Mouse (Mus musculus) hindbrain, embryonic 11.5 days (tissue): ENCODE results near the gene Zbtb25. TPM values are rescaled to one million over a fixed set of nuclear protein-coding genes. Genes with fewer than 3 reads are reported as not detected.
A peak's percentile ranks its signal among the peaks of the same experiment; 100 is the strongest.

Experiments used
- ATAC-seq: fragments of 200-750 bp; cut with Nextera tagmentation; 2 replicates; pipeline ENCODE4 v1.8.0; 2017; ENCODE audit warnings: mild to moderate bottlenecking, moderate TSS enrichment, moderate library complexity; ENCODE audit not compliant: low FRiP score
- DNase-seq: peaks from one replicate; pipeline ENCODE4 v3.0.0-alpha.2; 2015; ENCODE audit warnings: low spot score
- H3K27ac ChIP-seq: fragments of 300-500 bp; sonication (generic); 2 replicates; pipeline ENCODE4 v1.5.1; 2014; ENCODE audit warnings: mild to moderate bottlenecking, low read depth, low read length
- H3K27me3 ChIP-seq: fragments of 300-500 bp; sonication (generic); 2 replicates; pipeline ENCODE4 v1.6.1; 2014; ENCODE audit warnings: mild to moderate bottlenecking, low read length, moderate library complexity, mixed read lengths; ENCODE audit not compliant: control insufficient read depth, insufficient read depth
- H3K36me3 ChIP-seq: fragments of 300-500 bp; sonication (generic); 2 replicates; pipeline ENCODE4 v1.6.1; 2014; ENCODE audit warnings: mild to moderate bottlenecking, low read length, moderate library complexity, mixed read lengths; ENCODE audit not compliant: control insufficient read depth, insufficient read depth
- H3K4me1 ChIP-seq: fragments of 300-500 bp; sonication (generic); replicated peaks from 2 replicates; pipeline ENCODE4 v1.6.1; 2014; ENCODE audit warnings: low read length, mixed read lengths; ENCODE audit not compliant: control insufficient read depth, insufficient read depth
- H3K4me2 ChIP-seq: fragments of 300-500 bp; sonication (generic); replicated peaks from 2 replicates; pipeline ENCODE4 v1.6.1; 2014; ENCODE audit warnings: mild to moderate bottlenecking, low read depth, low read length
- H3K4me3 ChIP-seq: fragments of 300-500 bp; sonication (generic); 2 replicates; pipeline ENCODE4 v1.5.1; 2014; ENCODE audit warnings: low read depth, low read length
- H3K9ac ChIP-seq: fragments of 300-500 bp; sonication (generic); 2 replicates; pipeline ENCODE4 v1.6.1; 2014; ENCODE audit warnings: low read depth, low read length
- H3K9me3 ChIP-seq: fragments of 300-500 bp; sonication (generic); 2 replicates; pipeline ENCODE4 v1.6.1; 2016; ENCODE audit warnings: low read length; ENCODE audit not compliant: control insufficient read depth
- WGBS: fragments of 180-500 bp; shearing (Covaris S2); extraction: QIAGEN DNeasy Blood & Tissue Kit; methylation state at CpG from one replicate; pipeline ENCODE4 v1.1.7; 2014; 5-methylcytosine and 5-hydroxymethylcytosine counted together
- polyA plus RNA-seq: library from polyadenylated mRNA; unstranded; fragments of >200 nt; fragmentation: Nextera tagmentation; extraction: Ambion mirVana; gene quantifications from 2 replicates; pipeline ENCODE4 v1.2.1, GENCODE M21; 2014

Zbtb25 gene
- polyA plus RNA-seq = 19.2 and 19.7 TPM in 2 replicates

DNA sequence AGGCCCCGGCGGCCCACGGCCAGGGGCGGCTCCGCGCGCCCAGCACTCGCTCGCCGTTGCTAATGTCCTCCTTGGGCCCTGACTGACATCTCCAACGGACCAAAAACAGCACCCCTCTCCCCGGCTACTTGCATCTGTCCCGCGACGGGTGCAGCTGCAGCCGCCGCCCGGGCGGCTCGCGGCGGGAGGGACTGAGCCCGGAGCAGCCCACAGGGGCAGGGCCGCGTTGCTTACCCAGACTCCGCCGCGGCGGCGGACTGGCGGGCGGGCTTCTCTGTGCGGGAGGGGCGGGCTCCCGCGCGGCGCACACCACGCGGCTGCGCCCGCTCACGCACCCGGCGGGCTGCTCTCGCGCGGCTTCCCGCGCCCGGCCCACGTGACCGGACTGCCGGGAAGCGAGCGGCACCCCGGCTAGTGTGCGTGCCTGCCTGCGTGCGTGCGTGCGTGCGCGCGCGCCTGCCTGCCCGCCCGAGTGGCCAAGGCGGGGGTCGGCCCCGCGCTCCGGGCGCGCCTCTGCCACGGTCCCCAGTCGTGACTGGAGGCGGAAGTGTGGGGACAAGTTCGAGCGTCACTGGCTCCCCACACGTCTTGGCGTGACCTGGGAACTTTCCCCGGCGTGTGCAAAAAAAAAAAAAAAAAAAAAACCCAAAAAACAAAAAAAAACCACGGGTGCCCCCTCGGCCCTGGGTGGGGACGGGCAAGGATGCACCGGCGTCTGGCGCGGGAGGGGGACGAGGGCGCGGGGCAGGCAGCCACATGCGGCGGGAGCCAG lies at the start of gene Zbtb25:
Gene Zbtb25 (minus strand): TSS at position 397 of the 772 bp plus-strand sequence.
- Histone ChIP-seq H3K4me2 (peak within 1 kb of the TSS; percentile 89), H3K36me3 (no peaks in the 10 kb centered on the region), H3K9me3 (no peaks in the 10 kb centered on the region), H3K4me3 (peak within 1 kb of the TSS; percentile 95), H3K9ac (peak within 1 kb of the TSS; percentile 97), H3K4me1 (peaks cover 12% of the 10 kb centered on the region), H3K27ac (peak within 1 kb of the TSS; percentile 98), H3K27me3 (no peaks in the 10 kb centered on the region)
- WGBS = under 1% methylated on average over 52 of the region's 96 CpGs
- ATAC-seq (peak; percentile 75), DNase-seq (peak; percentile 92)

DNA sequence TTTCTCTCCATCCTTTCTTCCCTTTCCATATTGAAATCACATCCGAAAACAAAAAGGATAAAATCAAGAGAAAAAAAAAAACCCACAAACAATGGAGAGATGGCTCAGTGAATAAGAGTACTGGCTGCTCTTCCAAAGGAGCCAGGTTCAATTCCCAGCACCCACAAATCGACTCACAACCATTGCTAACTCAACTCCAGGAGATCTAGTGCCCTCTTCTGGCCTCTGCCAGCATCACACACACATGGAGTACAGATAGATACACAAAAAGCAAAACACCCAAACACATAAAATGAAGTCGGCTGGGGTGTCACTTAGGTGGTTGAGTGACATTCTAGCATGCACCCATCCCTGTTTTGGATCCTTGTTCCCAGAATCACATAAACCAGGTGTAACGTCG lies 48.9 kb upstream of the Zbtb25 start:
- no peak for ATAC-seq
- no peaks in the 10 kb centered on the region for H3K36me3 ChIP-seq
- no peak overlapping the region for H3K4me3 ChIP-seq
- WGBS = 94% methylated on average over 5 of the region's 5 CpGs
- H3K9ac ChIP-seq = no peak overlapping the region
- H3K27me3 ChIP-seq = peaks cover 4% of the 10 kb centered on the region; the same call in 1 of the 2 replicates
- no peak overlapping the region for H3K4me2 ChIP-seq
- no peak for DNase-seq
- no peaks in the 10 kb centered on the region; the same call in 1 of the 2 replicates for H3K4me1 ChIP-seq
- no peaks in the 10 kb centered on the region for H3K9me3 ChIP-seq
- no peak overlapping the region for H3K27ac ChIP-seq

- Histone ChIP-seq H3K36me3 (no peaks in the 10 kb centered on the region), H3K9me3 (no peaks in the 10 kb centered on the region), H3K4me1 (no peaks in the 10 kb centered on the region; the same call in 1 of the 2 replicates), H3K27me3 (peaks cover 4% of the 10 kb centered on the region; the same call in 1 of the 2 replicates), H3K4me2 (peak within 1 kb of the TSS; percentile 74), H3K27ac (no peak within 1 kb of the TSS), H3K9ac (0 out of 2 replicates have a peak within 1 kb of the TSS, but pooled peaks have one; percentile 47), H3K4me3 (peak within 1 kb of the TSS; percentile 34)
- 1% methylated on average over 37 of the region's 37 CpGs for WGBS
- ATAC-seq (peak; percentile 33; the same call in 1 of the 2 replicates), DNase-seq (peak; percentile 43)
These were observed 48.0 kb upstream of the Zbtb25 start, which contains the start of gene Ppp1r36 for GRCm38 (mm10) chr12:76417433-76417854. TSS of gene Ppp1r36 (plus strand) at chr12:76417538.

GRCm38 (mm10) chr12:76415383-76416010 lies 46.1 kb upstream of the Zbtb25 start:
- peaks cover 4% of the 10 kb centered on the region; the same call in 1 of the 2 replicates for H3K27me3 ChIP-seq
- no peaks in the 10 kb centered on the region for H3K36me3 ChIP-seq
- H3K4me1 ChIP-seq = no peaks in the 10 kb centered on the region; the same call in 1 of the 2 replicates
- DNase-seq (no peak), ATAC-seq (no peak)
- no peaks in the 10 kb centered on the region for H3K9me3 ChIP-seq
- H3K4me3 ChIP-seq = no peak overlapping the region
- no peak overlapping the region for H3K27ac ChIP-seq
- no peak overlapping the region for H3K9ac ChIP-seq
- no peak overlapping the region for H3K4me2 ChIP-seq
- 88% methylated on average over 11 of the region's 12 CpGs for WGBS

GRCm38 (mm10) chr12:76409166-76409565 lies 39.8 kb upstream of the Zbtb25 start:
- 62% methylated on average over 4 of the region's 4 CpGs for WGBS
- H3K27ac ChIP-seq = no peak overlapping the region
- no peak for DNase-seq
- no peak overlapping the region for H3K4me3 ChIP-seq
- no peak overlapping the region for H3K4me2 ChIP-seq
- ATAC-seq = no peak
- H3K9me3 ChIP-seq = no peaks in the 10 kb centered on the region
- no peaks in the 10 kb centered on the region for H3K36me3 ChIP-seq
- H3K27me3 ChIP-seq = peaks cover 29% of the 10 kb centered on the region
- peaks cover 4% of the 10 kb centered on the region; the same call in 1 of the 2 replicates for H3K4me1 ChIP-seq
- H3K9ac ChIP-seq = no peak overlapping the region

GRCm38 (mm10) chr12:76407184-76407583 lies 37.8 kb upstream of the Zbtb25 start:
- no peak overlapping the region for H3K9ac ChIP-seq
- no peak overlapping the region for H3K4me2 ChIP-seq
- H3K4me3 ChIP-seq = no peak overlapping the region
- no peaks in the 10 kb centered on the region for H3K36me3 ChIP-seq
- no peak overlapping the region for H3K27ac ChIP-seq
- no peaks in the 10 kb centered on the region for H3K9me3 ChIP-seq
- DNase-seq (no peak), ATAC-seq (no peak)
- H3K27me3 ChIP-seq = peaks cover 29% of the 10 kb centered on the region
- WGBS = 48% methylated on average over 1 of the region's 1 CpGs
- H3K4me1 ChIP-seq = peaks cover 7% of the 10 kb centered on the region

DNA sequence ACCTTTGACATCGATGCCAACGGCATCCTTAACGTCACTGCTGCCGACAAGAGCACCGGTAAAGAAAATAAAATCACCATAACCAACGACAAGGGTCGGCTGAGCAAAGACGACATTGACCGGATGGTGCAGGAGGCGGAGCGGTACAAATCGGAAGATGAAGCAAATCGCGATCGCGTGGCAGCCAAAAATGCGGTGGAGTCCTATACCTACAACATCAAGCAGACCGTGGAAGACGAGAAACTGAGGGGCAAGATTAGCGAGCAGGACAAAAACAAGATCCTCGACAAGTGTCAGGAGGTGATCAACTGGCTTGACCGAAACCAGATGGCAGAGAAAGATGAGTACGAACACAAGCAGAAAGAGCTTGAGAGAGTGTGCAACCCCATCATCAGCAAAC lies 36.6 kb upstream of the Zbtb25 start:
- peaks cover 29% of the 10 kb centered on the region for H3K27me3 ChIP-seq
- ATAC-seq (no peak), DNase-seq (peak; percentile 61)
- WGBS = 3% methylated on average over 23 of the region's 23 CpGs
- no peaks in the 10 kb centered on the region for H3K9me3 ChIP-seq
- H3K4me3 ChIP-seq = peak overlapping the region; percentile 16
- no peak overlapping the region for H3K27ac ChIP-seq
- peaks cover 7% of the 10 kb centered on the region for H3K4me1 ChIP-seq
- H3K36me3 ChIP-seq = no peaks in the 10 kb centered on the region
- no peak overlapping the region for H3K9ac ChIP-seq
- peak overlapping the region; percentile 68 for H3K4me2 ChIP-seq

DNA sequence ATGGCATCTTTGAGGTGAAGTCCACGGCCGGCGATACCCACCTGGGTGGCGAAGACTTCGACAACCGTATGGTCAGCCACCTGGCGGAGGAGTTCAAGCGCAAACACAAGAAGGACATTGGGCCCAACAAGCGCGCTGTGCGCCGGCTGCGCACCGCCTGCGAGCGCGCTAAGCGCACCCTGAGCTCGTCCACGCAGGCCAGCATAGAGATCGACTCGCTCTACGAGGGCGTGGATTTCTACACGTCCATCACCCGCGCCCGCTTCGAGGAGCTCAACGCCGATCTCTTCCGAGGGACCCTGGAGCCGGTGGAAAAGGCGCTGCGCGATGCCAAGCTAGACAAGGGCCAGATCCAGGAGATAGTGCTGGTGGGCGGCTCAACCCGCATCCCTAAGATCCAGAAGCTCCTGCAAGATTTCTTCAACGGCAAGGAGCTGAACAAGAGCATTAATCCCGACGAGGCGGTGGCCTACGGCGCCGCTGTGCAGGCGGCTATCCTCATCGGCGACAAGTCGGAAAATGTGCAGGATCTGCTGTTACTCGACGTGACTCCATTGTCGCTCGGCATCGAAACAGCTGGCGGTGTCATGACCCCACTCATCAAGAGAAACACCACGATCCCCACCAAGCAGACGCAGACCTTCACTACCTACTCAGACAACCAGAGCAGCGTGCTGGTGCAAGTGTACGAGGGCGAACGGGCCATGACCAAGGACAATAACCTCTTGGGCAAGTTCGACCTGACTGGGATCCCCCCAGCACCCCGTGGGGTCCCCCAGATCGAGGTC lies 36.0 kb upstream of the Zbtb25 start:
- Histone ChIP-seq H3K4me1 (peaks cover 7% of the 10 kb centered on the region), H3K36me3 (no peaks in the 10 kb centered on the region), H3K9me3 (no peaks in the 10 kb centered on the region), H3K9ac (0 out of 2 replicates have a peak overlapping the region, but pooled peaks have one; percentile 1), H3K27me3 (peaks cover 29% of the 10 kb centered on the region), H3K27ac (no peak overlapping the region), H3K4me3 (peak overlapping the region; percentile 53), H3K4me2 (peak overlapping the region; percentile 68)
- DNase-seq (peak; percentile 65), ATAC-seq (no peak)
- 5% methylated on average over 64 of the region's 64 CpGs for WGBS
